Mouse (Mus musculus): ENCODE measurements around the gene Map2k4. TPM values are rescaled to one million over a fixed set of nuclear protein-coding genes. Genes with fewer than 3 reads are reported as not detected.

Map2k4 gene
- polyA plus RNA-seq, 1 experiment from 2014 or later, result 55.7 TPM

DNA sequence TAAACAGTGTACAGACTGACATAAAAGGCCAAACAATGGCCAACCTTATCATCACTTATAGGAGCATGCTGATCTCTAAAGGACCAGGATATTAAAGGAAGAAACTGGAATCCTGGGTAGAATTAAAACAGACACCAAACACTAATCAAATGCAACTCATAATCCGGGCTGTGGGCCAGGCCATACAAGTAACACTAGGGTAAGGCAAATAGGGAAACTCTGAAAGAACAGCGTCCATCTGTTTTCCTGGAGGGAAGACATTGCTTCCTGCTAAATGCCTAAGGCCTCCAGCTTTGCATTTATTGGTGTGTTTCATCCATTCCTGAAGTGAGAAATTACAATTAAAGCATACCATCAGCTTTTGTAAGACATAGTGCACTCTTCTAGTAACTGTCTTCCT, 81.9 kb downstream of the Map2k4 start:
- no peaks in the 10 kb centered on the region for H3K9me3 ChIP-seq (ENCODE audit: control insufficient read depth, low read length)
- H3K9ac ChIP-seq (ENCODE audit: low read length), result no peak overlapping the region
- no peak overlapping the region for H3K27ac ChIP-seq (ENCODE audit: low read length)
- H3K36me3 ChIP-seq (ENCODE audit: control insufficient read depth, insufficient read depth, low read length), result peaks cover 14% of the 10 kb centered on the region
- no peak overlapping the region for H3K4me2 ChIP-seq (ENCODE audit: low read depth, low read length)
- no peak overlapping the region for H3K4me3 ChIP-seq (ENCODE audit: low read length)
- no peaks in the 10 kb centered on the region for H3K4me1 ChIP-seq (replicated peaks; ENCODE audit: control insufficient read depth, insufficient read depth, low read length)
- no peaks in the 10 kb centered on the region for H3K27me3 ChIP-seq (ENCODE audit: control insufficient read depth, insufficient read depth, low read depth, low read length)
- no peak for ATAC-seq (ENCODE audit: low read depth)
- WGBS, result 81% methylated on average over 2 of the region's 2 CpGs

DNA sequence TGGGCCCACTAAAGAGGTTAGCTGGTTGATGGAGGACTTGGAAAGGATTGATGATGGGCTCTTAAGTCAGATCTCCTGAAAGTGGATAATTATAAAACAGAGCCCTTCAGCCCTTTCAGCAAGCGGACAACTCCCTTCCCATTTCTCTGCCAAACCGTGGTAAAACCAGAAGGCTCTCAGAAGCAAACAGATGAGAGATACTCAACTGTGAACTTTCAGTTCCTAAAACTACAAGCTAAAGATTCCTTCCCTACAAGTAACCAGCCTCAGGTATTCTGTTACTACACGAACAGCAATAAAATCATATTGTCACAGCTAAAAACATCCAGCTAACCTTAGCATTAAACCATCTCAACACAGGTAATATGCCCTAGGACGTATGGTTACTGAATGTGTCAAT, 83.2 kb downstream of the Map2k4 start:
- Histone ChIP-seq H3K27ac (ENCODE audit: low read length) (no peak overlapping the region), H3K9ac (ENCODE audit: low read length) (no peak overlapping the region), H3K4me2 (ENCODE audit: low read depth, low read length) (no peak overlapping the region), H3K36me3 (ENCODE audit: control insufficient read depth, insufficient read depth, low read length) (peaks cover 18% of the 10 kb centered on the region), H3K27me3 (ENCODE audit: control insufficient read depth, insufficient read depth, low read depth, low read length) (no peaks in the 10 kb centered on the region), H3K4me3 (ENCODE audit: low read length) (no peak overlapping the region), H3K9me3 (ENCODE audit: control insufficient read depth, low read length) (no peaks in the 10 kb centered on the region), H3K4me1 (replicated peaks; ENCODE audit: control insufficient read depth, insufficient read depth, low read length) (no peaks in the 10 kb centered on the region)
- 81% methylated on average over 4 of the region's 4 CpGs for WGBS
- ATAC-seq (ENCODE audit: low read depth), result no peak

DNA sequence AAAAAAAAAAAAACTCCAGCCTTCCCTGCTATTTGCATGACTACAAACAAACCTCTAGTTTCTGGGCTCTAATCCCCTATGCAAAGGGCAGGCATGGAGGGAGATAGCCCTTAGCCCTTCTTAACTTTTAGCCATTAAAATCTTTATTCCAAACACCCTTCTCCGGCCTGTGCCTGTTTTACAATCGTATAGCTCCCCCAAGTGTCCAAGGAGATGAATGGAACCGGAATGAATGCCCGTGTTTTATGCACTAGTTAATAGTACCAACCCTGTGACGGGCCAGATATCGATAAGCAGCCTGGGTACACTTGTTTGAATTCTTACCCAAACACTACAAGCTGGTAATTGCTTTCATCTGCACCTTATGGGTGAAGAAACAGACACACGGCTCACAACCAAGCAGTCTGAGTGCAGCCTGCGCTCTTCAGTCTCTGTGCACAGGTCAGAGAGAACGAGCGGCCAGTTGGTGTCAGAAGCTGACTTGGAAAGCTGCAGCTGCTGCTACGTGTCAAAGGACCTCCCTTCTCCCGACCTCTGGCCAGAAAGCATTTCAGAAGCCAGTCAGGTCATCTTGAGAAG, 109.2 kb downstream of the Map2k4 start:
- ATAC-seq (ENCODE audit: low read depth), result peak; percentile 60
- Histone ChIP-seq H3K4me3 (ENCODE audit: low read length) (no peak overlapping the region), H3K27me3 (ENCODE audit: control insufficient read depth, insufficient read depth, low read depth, low read length) (no peaks in the 10 kb centered on the region), H3K9ac (ENCODE audit: low read length) (no peak overlapping the region), H3K36me3 (ENCODE audit: control insufficient read depth, insufficient read depth, low read length) (no peaks in the 10 kb centered on the region), H3K9me3 (ENCODE audit: control insufficient read depth, low read length) (no peaks in the 10 kb centered on the region), H3K27ac (ENCODE audit: low read length) (no peak overlapping the region), H3K4me1 (replicated peaks; ENCODE audit: control insufficient read depth, insufficient read depth, low read length) (no peaks in the 10 kb centered on the region), H3K4me2 (ENCODE audit: low read depth, low read length) (no peak overlapping the region)
- 19% methylated on average over 12 of the region's 12 CpGs for WGBS

DNA sequence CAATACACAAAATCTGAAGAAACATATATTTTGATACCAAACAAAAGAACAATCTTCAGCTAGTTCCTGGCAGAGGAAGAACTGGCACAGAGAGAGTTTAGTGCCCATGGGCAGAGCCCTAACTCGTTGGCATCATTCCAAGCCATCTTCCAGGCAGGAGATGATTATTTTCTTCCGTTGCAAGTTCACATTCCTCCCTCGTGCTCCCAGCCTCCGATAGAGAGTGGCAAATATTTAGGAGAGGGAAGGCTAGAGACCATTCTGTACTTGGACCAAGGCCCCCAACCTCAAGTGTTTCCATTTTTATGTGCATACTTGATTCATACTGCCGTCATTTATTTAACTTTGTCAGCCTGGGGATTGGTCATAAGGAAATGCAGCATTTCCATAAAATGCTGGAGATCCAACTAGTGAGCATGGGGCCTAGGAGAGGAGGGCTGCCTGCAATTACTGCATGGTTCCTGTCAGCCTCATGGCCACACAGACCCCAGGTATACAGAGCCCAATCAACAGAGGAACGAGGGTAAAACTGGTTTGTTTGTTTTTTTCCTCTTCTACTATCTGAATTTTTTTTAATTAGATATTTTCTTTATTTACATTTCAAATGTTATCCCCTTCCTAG, 120.6 kb downstream of the Map2k4 start:
- peak; percentile 80 for ATAC-seq (ENCODE audit: low read depth)

DNA sequence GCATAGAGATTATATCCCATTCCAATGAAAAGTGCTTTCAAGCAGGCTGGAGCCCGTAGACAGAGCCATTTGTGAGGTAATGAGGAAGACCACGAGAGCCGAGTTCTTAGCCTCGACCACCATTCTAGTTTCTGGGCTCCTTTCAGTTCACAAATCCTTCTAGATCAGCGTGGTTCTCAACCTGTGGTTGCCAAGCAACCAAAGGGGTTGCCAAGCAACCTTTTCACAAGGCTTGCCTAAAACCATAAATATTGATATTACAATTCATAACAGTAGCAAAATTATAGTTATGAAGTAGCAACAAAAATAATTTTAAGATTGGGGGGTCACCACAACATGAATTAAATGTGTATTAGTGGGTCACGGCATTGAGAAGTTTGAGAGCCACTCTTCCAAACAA, 123.2 kb downstream of the Map2k4 start:
- Histone ChIP-seq H3K4me1 (replicated peaks; ENCODE audit: control insufficient read depth, insufficient read depth, low read length) (no peaks in the 10 kb centered on the region; the same call in 1 of the 2 replicates), H3K4me2 (ENCODE audit: low read depth, low read length) (no peak overlapping the region), H3K4me3 (ENCODE audit: low read length) (no peak overlapping the region), H3K9ac (ENCODE audit: low read length) (no peak overlapping the region), H3K36me3 (ENCODE audit: control insufficient read depth, insufficient read depth, low read length) (no peaks in the 10 kb centered on the region), H3K27me3 (ENCODE audit: control insufficient read depth, insufficient read depth, low read depth, low read length) (no peaks in the 10 kb centered on the region), H3K27ac (ENCODE audit: low read length) (no peak overlapping the region), H3K9me3 (ENCODE audit: control insufficient read depth, low read length) (no peaks in the 10 kb centered on the region)
- 60% methylated on average over 6 of the region's 6 CpGs for WGBS
- ATAC-seq (ENCODE audit: low read depth), result no peak

More for the DNA sequence above, 120.6 kb downstream of the Map2k4 start:
- Histone ChIP-seq H3K4me1 (replicated peaks; ENCODE audit: control insufficient read depth, insufficient read depth, low read length) (no peaks in the 10 kb centered on the region; the same call in 1 of the 2 replicates), H3K9ac (ENCODE audit: low read length) (no peak overlapping the region), H3K4me2 (ENCODE audit: low read depth, low read length) (no peak overlapping the region), H3K27me3 (ENCODE audit: control insufficient read depth, insufficient read depth, low read depth, low read length) (no peaks in the 10 kb centered on the region), H3K36me3 (ENCODE audit: control insufficient read depth, insufficient read depth, low read length) (no peaks in the 10 kb centered on the region), H3K27ac (ENCODE audit: low read length) (peak overlapping the region; percentile 47; the same call in 1 of the 2 replicates), H3K4me3 (ENCODE audit: low read length) (no peak overlapping the region), H3K9me3 (ENCODE audit: control insufficient read depth, low read length) (no peaks in the 10 kb centered on the region)
- WGBS, result 28% methylated on average over 6 of the region's 6 CpGs

GRCm38 (mm10) chr11:65661790-65662522, 126.1 kb downstream of the Map2k4 start:
- Histone ChIP-seq H3K9me3 (ENCODE audit: control insufficient read depth, low read length) (no peaks in the 10 kb centered on the region; the same call in 1 of the 2 replicates), H3K27ac (ENCODE audit: low read length) (no peak overlapping the region), H3K4me2 (ENCODE audit: low read depth, low read length) (no peak overlapping the region), H3K4me1 (replicated peaks; ENCODE audit: control insufficient read depth, insufficient read depth, low read length) (no peaks in the 10 kb centered on the region; the same call in 1 of the 2 replicates), H3K4me3 (ENCODE audit: low read length) (no peak overlapping the region), H3K36me3 (ENCODE audit: control insufficient read depth, insufficient read depth, low read length) (no peaks in the 10 kb centered on the region), H3K27me3 (ENCODE audit: control insufficient read depth, insufficient read depth, low read depth, low read length) (no peaks in the 10 kb centered on the region), H3K9ac (ENCODE audit: low read length) (no peak overlapping the region)
- ATAC-seq (ENCODE audit: low read depth), result no peak
- 37% methylated on average over 8 of the region's 8 CpGs for WGBS

- WGBS, result 73% methylated on average over 8 of the region's 8 CpGs
- H3K27me3 ChIP-seq (ENCODE audit: control insufficient read depth, insufficient read depth, low read depth, low read length), result no peaks in the 10 kb centered on the region
- H3K4me1 ChIP-seq (replicated peaks; ENCODE audit: control insufficient read depth, insufficient read depth, low read length), result 0 out of 2 replicates have a peak, but pooled peaks cover 6% of the 10 kb centered on the region
- no peaks in the 10 kb centered on the region for H3K36me3 ChIP-seq (ENCODE audit: control insufficient read depth, insufficient read depth, low read length)
- H3K27ac ChIP-seq (ENCODE audit: low read length), result no peak overlapping the region
- H3K4me3 ChIP-seq (ENCODE audit: low read length), result no peak overlapping the region
- no peak overlapping the region for H3K9ac ChIP-seq (ENCODE audit: low read length)
- no peaks in the 10 kb centered on the region; the same call in 1 of the 2 replicates for H3K9me3 ChIP-seq (ENCODE audit: control insufficient read depth, low read length)
- no peak overlapping the region for H3K4me2 ChIP-seq (ENCODE audit: low read depth, low read length)
- ATAC-seq (ENCODE audit: low read depth), result no peak
Measured at GRCm38 (mm10) chr11:65653932-65654331, 134.2 kb downstream of the Map2k4 start.

DNA sequence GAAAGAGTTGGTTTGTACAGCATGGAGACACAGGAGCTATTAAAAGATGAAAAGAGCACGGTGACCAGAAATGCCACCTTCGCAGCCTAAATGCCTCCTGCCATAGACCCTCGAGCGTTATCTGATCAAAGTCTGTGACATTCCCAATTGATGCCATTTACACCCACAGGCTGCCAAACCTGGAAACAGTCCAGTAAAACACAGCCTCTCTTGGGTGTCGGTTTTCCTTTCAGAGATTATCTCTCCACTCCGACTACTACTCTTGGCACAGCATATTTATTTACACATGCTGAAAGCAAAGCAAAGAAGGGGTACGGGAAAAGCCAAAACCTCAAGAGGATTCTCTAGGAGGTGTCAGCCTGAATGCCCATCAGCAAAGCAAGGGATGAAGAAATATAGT, 136.7 kb downstream of the Map2k4 start:
- ATAC-seq (ENCODE audit: low read depth), result 0 out of 2 replicates have a peak, but pooled peaks have one; percentile 17
- no peak overlapping the region for H3K4me3 ChIP-seq (ENCODE audit: low read length)
- 30% methylated on average over 7 of the region's 7 CpGs for WGBS
- no peak overlapping the region for H3K4me2 ChIP-seq (ENCODE audit: low read depth, low read length)
- no peak overlapping the region for H3K27ac ChIP-seq (ENCODE audit: low read length)
- H3K4me1 ChIP-seq (replicated peaks; ENCODE audit: control insufficient read depth, insufficient read depth, low read length), result 0 out of 2 replicates have a peak, but pooled peaks cover 6% of the 10 kb centered on the region
- no peak overlapping the region for H3K9ac ChIP-seq (ENCODE audit: low read length)
- no peaks in the 10 kb centered on the region for H3K36me3 ChIP-seq (ENCODE audit: control insufficient read depth, insufficient read depth, low read length)
- H3K27me3 ChIP-seq (ENCODE audit: control insufficient read depth, insufficient read depth, low read depth, low read length), result no peaks in the 10 kb centered on the region
- no peaks in the 10 kb centered on the region for H3K9me3 ChIP-seq (ENCODE audit: control insufficient read depth, low read length)

DNA sequence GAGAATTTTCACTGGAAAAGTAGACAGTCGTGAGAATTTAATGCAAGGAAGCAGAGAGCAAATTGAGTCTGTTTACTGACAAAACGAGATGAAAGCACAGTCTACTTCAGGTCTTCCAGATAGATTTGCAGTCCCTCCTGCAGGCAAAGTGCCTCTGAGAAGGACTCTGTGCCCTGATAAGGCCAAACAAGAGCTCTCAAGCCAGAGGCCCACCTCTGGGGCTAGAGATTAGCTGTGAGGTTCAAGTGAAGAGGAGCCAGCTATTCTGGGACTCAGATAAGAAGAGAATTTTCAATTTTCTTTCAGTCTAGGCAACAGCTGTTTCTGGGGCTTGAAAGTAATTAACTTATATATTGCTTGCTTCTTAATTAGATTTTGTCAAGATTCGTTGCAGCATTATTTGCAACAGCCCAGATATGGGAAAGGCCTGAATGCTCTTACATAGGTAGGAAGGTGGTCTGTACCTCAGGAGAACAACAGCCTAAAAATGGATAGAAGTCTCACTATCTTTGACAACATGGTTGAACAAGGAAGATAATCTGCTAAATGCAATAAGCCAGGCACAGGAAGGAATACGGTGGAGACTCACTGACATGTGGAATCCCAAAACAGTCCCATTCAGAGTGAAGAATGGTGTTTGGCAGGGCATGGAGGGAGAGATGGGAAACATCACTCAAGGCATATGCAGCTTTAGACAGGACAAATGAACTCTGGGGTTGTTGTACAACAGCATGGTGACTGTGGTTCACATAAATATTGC, 138.0 kb downstream of the Map2k4 start:
- Histone ChIP-seq H3K4me3 (ENCODE audit: low read length) (no peak overlapping the region), H3K27me3 (ENCODE audit: control insufficient read depth, insufficient read depth, low read depth, low read length) (no peaks in the 10 kb centered on the region), H3K4me1 (replicated peaks; ENCODE audit: control insufficient read depth, insufficient read depth, low read length) (peaks cover 9% of the 10 kb centered on the region), H3K9me3 (ENCODE audit: control insufficient read depth, low read length) (no peaks in the 10 kb centered on the region), H3K27ac (ENCODE audit: low read length) (no peak overlapping the region), H3K36me3 (ENCODE audit: control insufficient read depth, insufficient read depth, low read length) (no peaks in the 10 kb centered on the region), H3K4me2 (ENCODE audit: low read depth, low read length) (no peak overlapping the region), H3K9ac (ENCODE audit: low read length) (no peak overlapping the region)
- ATAC-seq (ENCODE audit: low read depth), result no peak
- 31% methylated on average over 4 of the region's 4 CpGs for WGBS

Measured in lung, embryonic 16.5 days (tissue).